Mouse (Mus musculus): ENCODE data around the gene Ccsap. TPM values are rescaled to one million over a fixed set of nuclear protein-coding genes. Genes with fewer than 3 reads are reported as not detected.

Ccsap gene
- polyA plus RNA-seq, 1 experiment from 2014 or later: 3.8 TPM

GRCm38 (mm10) chr8:123866971-123867370 is 7.0 kb upstream of the Ccsap start:
- Histone ChIP-seq H3K4me1 (ENCODE audit: control insufficient read depth, insufficient read depth, low read length) (peaks cover 6% of the 10 kb centered on the region), H3K27ac (ENCODE audit: low read length) (no peak overlapping the region), H3K4me3 (ENCODE audit: low read depth, low read length) (no peak overlapping the region), H3K9ac (ENCODE audit: low read depth, low read length) (no peak overlapping the region), H3K27me3 (ENCODE audit: control insufficient read depth, insufficient read depth, low read depth, low read length) (no peaks in the 10 kb centered on the region), H3K36me3 (ENCODE audit: control insufficient read depth, insufficient read depth, low read length) (no peaks in the 10 kb centered on the region), H3K4me2 (ENCODE audit: low read length) (no peak overlapping the region), H3K9me3 (replicated peaks; ENCODE audit: control insufficient read depth, low read length, poor library complexity, severe bottlenecking) (no peaks in the 10 kb centered on the region)
- 0 out of 2 replicates have a peak, but pooled peaks have one; percentile 25 for ATAC-seq
- WGBS: 13% methylated on average over 5 of the region's 5 CpGs

DNA sequence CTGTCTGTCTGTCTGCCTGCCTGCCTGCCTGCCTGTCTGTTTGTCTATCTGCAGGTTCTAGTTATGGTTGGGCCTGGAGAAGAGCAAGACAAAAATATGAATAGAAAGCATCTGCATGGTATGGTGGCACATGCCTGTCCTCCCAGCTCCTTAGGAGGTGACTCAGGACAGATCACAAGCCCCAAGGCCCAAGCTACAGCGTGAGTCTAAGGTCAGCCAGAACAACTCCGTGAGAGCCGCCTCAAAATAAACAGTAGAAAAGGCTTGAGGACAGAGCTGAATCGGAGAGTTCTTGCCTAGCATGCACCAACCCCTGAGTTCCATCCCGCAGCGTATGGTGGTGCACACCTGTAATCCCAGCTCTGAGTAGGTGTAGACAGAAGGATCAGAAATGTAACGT is 5.8 kb upstream of the Ccsap start:
- Histone ChIP-seq H3K27ac (ENCODE audit: low read length) (no peak overlapping the region), H3K9me3 (replicated peaks; ENCODE audit: control insufficient read depth, low read length, poor library complexity, severe bottlenecking) (no peaks in the 10 kb centered on the region), H3K36me3 (ENCODE audit: control insufficient read depth, insufficient read depth, low read length) (no peaks in the 10 kb centered on the region), H3K4me3 (ENCODE audit: low read depth, low read length) (no peak overlapping the region), H3K4me2 (ENCODE audit: low read length) (no peak overlapping the region), H3K9ac (ENCODE audit: low read depth, low read length) (no peak overlapping the region), H3K27me3 (ENCODE audit: control insufficient read depth, insufficient read depth, low read depth, low read length) (no peaks in the 10 kb centered on the region), H3K4me1 (ENCODE audit: control insufficient read depth, insufficient read depth, low read length) (peaks cover 6% of the 10 kb centered on the region)
- ATAC-seq: no peak
- WGBS: 85% methylated on average over 7 of the region's 7 CpGs

DNA sequence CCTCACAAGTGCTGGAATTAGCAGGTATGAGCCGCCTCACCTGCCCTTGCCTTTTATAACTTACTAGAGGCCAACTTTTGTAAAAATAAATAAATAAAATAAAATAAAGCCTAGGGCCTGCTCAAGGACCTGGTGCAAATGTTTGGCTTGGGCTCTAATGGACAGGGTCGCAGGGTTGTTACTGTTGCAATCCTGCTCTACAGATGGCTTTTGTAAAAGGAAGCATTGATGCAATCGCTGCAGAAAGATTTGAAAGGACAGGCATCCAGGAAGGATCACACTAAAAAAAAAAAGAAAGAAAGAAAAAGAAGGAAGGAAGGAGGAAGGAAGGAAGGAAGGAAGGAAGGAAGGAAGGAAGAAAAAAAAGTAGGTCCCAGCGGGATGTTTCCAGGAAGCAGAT is 377 bp upstream of the Ccsap start:
- H3K27ac ChIP-seq (ENCODE audit: low read length): no peak overlapping the region
- peak overlapping the region; percentile 55 for H3K4me2 ChIP-seq (ENCODE audit: low read length)
- no peak for ATAC-seq
- H3K4me3 ChIP-seq (ENCODE audit: low read depth, low read length): peak overlapping the region; percentile 80
- no peaks in the 10 kb centered on the region for H3K36me3 ChIP-seq (ENCODE audit: control insufficient read depth, insufficient read depth, low read length)
- peaks cover 16% of the 10 kb centered on the region for H3K4me1 ChIP-seq (ENCODE audit: control insufficient read depth, insufficient read depth, low read length)
- H3K27me3 ChIP-seq (ENCODE audit: control insufficient read depth, insufficient read depth, low read depth, low read length): no peaks in the 10 kb centered on the region
- WGBS: 75% methylated on average over 4 of the region's 4 CpGs
- H3K9me3 ChIP-seq (replicated peaks; ENCODE audit: control insufficient read depth, low read length, poor library complexity, severe bottlenecking): no peaks in the 10 kb centered on the region
- peak overlapping the region; percentile 94; the same call in 1 of the 2 replicates for H3K9ac ChIP-seq (ENCODE audit: low read depth, low read length)

DNA sequence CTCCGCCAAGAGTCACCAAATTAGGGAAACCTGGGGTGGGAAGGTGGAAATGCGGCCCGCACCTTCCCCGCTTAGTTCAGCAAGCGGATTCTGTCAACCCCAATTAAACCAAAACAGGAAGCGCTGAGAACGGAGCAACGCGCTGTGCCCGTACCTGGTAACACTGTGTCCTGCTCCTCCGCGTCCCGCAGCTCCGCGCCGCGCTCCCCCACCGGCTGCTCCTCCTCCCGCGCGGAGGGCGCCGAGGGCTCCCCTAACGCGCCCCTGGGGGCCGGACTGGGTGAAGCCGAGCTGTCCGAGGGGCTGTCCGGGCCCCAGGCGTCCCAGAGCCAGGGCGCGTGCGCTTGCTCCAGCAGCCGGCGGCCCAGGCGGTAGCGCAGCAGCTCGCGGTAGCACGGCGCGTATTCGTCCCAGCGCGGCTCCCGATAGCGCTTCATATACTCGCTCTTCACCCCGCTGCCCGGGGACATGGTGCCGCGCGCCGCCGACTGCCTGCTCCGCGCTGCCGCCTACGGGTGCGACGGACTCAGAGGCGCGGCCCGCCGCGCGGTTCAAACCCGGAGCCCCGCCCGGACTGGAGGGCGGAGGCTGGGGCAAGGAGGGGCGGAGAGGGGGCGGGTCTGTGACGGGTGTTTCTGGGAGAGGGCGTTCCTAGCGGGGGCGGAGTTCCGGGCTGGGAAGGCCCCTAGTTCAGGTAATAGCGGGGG is 915 bp downstream of the Ccsap start:
- peaks cover 13% of the 10 kb centered on the region for H3K4me1 ChIP-seq (ENCODE audit: control insufficient read depth, insufficient read depth, low read length)
- H3K4me2 ChIP-seq (ENCODE audit: low read length): peak overlapping the region; percentile 55
- peak; percentile 96 for ATAC-seq
- H3K36me3 ChIP-seq (ENCODE audit: control insufficient read depth, insufficient read depth, low read length): no peaks in the 10 kb centered on the region
- H3K9me3 ChIP-seq (replicated peaks; ENCODE audit: control insufficient read depth, low read length, poor library complexity, severe bottlenecking): no peaks in the 10 kb centered on the region
- peak overlapping the region; percentile 87 for H3K27ac ChIP-seq (ENCODE audit: low read length)
- peak overlapping the region; percentile 94 for H3K9ac ChIP-seq (ENCODE audit: low read depth, low read length)
- under 1% methylated on average over 69 of the region's 79 CpGs for WGBS
- no peaks in the 10 kb centered on the region for H3K27me3 ChIP-seq (ENCODE audit: control insufficient read depth, insufficient read depth, low read depth, low read length)
- H3K4me3 ChIP-seq (ENCODE audit: low read depth, low read length): peak overlapping the region; percentile 80

DNA sequence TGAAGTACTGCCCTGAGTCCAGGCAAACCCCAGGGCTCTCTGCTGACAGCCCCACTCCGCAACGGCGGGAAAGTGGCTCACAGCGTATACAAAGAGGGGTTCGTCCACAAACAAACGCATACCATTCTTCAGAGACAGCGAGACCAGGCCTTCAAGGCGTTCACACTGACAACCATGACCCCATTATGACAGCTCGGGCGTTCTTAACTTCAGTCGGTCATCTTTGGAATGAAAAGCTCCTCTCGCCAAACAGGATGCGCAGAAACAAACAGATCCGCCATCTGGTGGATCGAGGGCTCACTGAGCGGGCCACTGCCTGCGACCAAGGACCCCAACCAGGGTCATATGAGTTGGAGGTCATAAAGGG is 1.5 kb downstream of the Ccsap start:
- ATAC-seq: 0 out of 2 replicates have a peak, but pooled peaks have one; percentile 2
- Histone ChIP-seq H3K4me2 (ENCODE audit: low read length) (peak overlapping the region; percentile 55), H3K9ac (ENCODE audit: low read depth, low read length) (peak overlapping the region; percentile 94), H3K36me3 (ENCODE audit: control insufficient read depth, insufficient read depth, low read length) (no peaks in the 10 kb centered on the region), H3K27me3 (ENCODE audit: control insufficient read depth, insufficient read depth, low read depth, low read length) (no peaks in the 10 kb centered on the region), H3K4me3 (ENCODE audit: low read depth, low read length) (peak overlapping the region; percentile 80), H3K27ac (ENCODE audit: low read length) (peak overlapping the region; percentile 87), H3K9me3 (replicated peaks; ENCODE audit: control insufficient read depth, low read length, poor library complexity, severe bottlenecking) (no peaks in the 10 kb centered on the region), H3K4me1 (ENCODE audit: control insufficient read depth, insufficient read depth, low read length) (peaks cover 9% of the 10 kb centered on the region)
- whole genome bisulfite sequencing: 1% methylated on average over 17 of the region's 17 CpGs

DNA sequence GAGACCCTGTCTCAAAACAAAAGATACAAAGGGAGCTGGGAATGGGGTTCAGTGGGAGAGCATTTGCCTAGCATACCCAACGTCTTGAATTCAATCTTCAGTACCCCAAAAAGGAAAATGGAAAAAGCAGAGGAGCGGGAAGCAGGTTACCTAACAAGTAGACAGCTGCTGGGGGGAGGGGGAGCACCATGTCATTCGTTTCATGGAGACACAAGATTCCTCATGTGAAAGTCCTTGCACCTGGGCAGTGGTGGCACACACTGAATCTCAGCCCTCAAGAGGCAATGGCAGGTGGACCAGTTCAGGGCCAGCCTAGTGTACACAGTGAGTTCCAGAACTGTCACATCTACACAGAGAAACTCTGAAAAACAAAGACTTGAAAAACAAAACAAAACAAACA is 2.6 kb downstream of the Ccsap start:
- 64% methylated on average over 3 of the region's 3 CpGs for WGBS
- H3K9ac ChIP-seq (ENCODE audit: low read depth, low read length): no peak overlapping the region
- no peak overlapping the region for H3K4me2 ChIP-seq (ENCODE audit: low read length)
- no peak overlapping the region for H3K4me3 ChIP-seq (ENCODE audit: low read depth, low read length)
- ATAC-seq: no peak
- no peaks in the 10 kb centered on the region for H3K36me3 ChIP-seq (ENCODE audit: control insufficient read depth, insufficient read depth, low read length)
- H3K9me3 ChIP-seq (replicated peaks; ENCODE audit: control insufficient read depth, low read length, poor library complexity, severe bottlenecking): no peaks in the 10 kb centered on the region
- H3K27me3 ChIP-seq (ENCODE audit: control insufficient read depth, insufficient read depth, low read depth, low read length): no peaks in the 10 kb centered on the region
- H3K27ac ChIP-seq (ENCODE audit: low read length): no peak overlapping the region
- H3K4me1 ChIP-seq (ENCODE audit: control insufficient read depth, insufficient read depth, low read length): peaks cover 9% of the 10 kb centered on the region

DNA sequence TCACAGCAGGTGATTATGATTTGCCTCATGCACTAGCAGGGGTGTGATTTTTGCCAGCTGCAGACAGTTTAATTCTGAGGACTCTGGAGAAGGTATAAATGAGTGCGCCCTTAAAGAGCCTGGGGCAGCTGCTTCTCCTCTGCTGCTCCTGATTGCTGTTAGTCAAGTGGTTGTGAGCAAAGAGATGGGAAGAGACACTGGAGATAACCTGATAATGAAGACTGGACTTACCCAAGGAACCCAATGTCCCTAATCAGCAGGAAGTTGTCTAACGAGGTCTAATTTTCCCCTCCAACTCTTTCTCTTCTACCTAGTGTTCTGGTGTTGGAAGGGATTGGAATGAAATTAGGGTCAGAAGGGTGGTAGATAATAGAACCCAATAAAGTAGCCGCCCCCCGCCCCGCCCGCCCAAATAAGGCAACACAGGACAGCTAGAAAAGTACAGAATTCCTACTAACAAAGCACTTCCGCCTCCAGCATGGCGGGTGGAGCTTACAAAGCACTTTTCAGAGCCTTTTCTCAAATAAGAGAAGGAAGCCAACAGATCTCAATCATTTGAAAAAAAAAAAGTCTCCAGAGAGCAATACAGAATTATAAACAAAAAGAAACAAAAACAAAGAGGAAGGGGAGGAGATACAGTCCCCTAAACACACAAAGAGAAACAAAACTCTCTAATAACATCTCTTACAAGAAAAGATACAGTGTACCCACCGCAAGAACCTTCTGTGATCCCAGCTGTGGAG is 5.1 kb downstream of the Ccsap start:
- H3K4me1 ChIP-seq (ENCODE audit: control insufficient read depth, insufficient read depth, low read length): peaks cover 7% of the 10 kb centered on the region
- no peak overlapping the region for H3K9ac ChIP-seq (ENCODE audit: low read depth, low read length)
- H3K9me3 ChIP-seq (replicated peaks; ENCODE audit: control insufficient read depth, low read length, poor library complexity, severe bottlenecking): no peaks in the 10 kb centered on the region
- 89% methylated on average over 9 of the region's 9 CpGs for WGBS
- H3K4me3 ChIP-seq (ENCODE audit: low read depth, low read length): no peak overlapping the region
- H3K36me3 ChIP-seq (ENCODE audit: control insufficient read depth, insufficient read depth, low read length): no peaks in the 10 kb centered on the region
- H3K4me2 ChIP-seq (ENCODE audit: low read length): no peak overlapping the region
- H3K27ac ChIP-seq (ENCODE audit: low read length): no peak overlapping the region
- no peaks in the 10 kb centered on the region for H3K27me3 ChIP-seq (ENCODE audit: control insufficient read depth, insufficient read depth, low read depth, low read length)
- ATAC-seq: no peak

GRCm38 (mm10) chr8:123854252-123854651 is 5.8 kb downstream of the Ccsap start:
- no peak overlapping the region for H3K4me3 ChIP-seq (ENCODE audit: low read depth, low read length)
- peaks cover 7% of the 10 kb centered on the region for H3K4me1 ChIP-seq (ENCODE audit: control insufficient read depth, insufficient read depth, low read length)
- no peak for ATAC-seq
- 97% methylated on average over 1 of the region's 1 CpGs for WGBS
- H3K9me3 ChIP-seq (replicated peaks; ENCODE audit: control insufficient read depth, low read length, poor library complexity, severe bottlenecking): no peaks in the 10 kb centered on the region
- no peaks in the 10 kb centered on the region for H3K27me3 ChIP-seq (ENCODE audit: control insufficient read depth, insufficient read depth, low read depth, low read length)
- no peak overlapping the region for H3K27ac ChIP-seq (ENCODE audit: low read length)
- H3K36me3 ChIP-seq (ENCODE audit: control insufficient read depth, insufficient read depth, low read length): no peaks in the 10 kb centered on the region
- H3K9ac ChIP-seq (ENCODE audit: low read depth, low read length): no peak overlapping the region
- no peak overlapping the region for H3K4me2 ChIP-seq (ENCODE audit: low read length)

DNA sequence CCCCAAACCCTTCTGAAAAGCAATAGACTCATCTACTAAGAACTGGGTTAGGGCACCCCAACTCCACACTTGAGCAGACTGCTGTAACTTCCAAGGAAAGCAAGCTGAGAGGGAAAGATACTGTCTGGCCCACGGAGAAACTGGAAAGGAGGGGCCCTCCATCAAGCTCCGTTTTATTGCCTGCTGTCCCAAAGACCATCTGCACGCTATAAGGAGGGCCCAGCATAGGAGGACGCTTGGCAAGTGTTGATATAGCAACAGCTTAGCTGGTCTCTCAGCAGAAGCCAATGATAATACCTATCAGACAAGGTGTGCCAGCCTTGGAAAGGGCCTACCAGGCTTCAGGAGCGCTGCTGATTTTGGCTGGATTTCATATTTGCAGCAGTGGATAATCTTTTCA is 8.4 kb downstream of the Ccsap start:
- Histone ChIP-seq H3K4me1 (ENCODE audit: control insufficient read depth, insufficient read depth, low read length) (no peaks in the 10 kb centered on the region), H3K36me3 (ENCODE audit: control insufficient read depth, insufficient read depth, low read length) (no peaks in the 10 kb centered on the region), H3K27me3 (ENCODE audit: control insufficient read depth, insufficient read depth, low read depth, low read length) (no peaks in the 10 kb centered on the region), H3K9me3 (replicated peaks; ENCODE audit: control insufficient read depth, low read length, poor library complexity, severe bottlenecking) (no peaks in the 10 kb centered on the region), H3K9ac (ENCODE audit: low read depth, low read length) (no peak overlapping the region), H3K4me3 (ENCODE audit: low read depth, low read length) (no peak overlapping the region), H3K4me2 (ENCODE audit: low read length) (no peak overlapping the region), H3K27ac (ENCODE audit: low read length) (no peak overlapping the region)
- no peak for ATAC-seq
- 79% methylated on average over 5 of the region's 5 CpGs for WGBS
